Mouse (Mus musculus): ENCODE results near the gene Slc4a1.

The Slc4a1 gene

DNA sequence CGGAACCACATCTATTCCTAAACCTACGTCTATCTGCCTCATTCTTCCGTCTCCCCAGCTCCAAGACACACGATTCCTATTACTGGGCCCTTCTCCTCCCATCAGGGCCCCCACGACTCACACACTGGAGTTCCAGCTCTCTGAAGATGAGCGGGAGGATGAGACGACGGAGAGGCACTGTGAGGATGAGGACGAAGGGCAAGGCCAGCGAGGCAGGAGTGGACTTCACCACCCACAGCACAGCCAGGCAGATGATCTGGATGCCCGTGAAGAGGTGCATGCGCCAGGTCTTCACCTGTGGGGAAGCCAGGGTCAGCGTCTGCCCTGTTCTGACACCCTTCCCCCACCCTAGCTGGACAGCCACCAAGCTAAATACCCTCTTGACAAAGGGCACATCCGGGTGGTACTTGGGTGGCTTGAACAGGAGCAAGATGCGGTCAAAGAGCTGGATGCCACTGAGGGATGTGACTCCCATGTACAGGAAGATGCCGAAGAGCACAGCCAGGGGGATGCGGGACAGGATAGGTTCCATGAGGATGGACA lies 15.0 kb downstream of the Slc4a1 start:
- DNase-seq (ENCODE audit: low spot score in 2 of 2), result peak; percentile 33 to 54

DNA sequence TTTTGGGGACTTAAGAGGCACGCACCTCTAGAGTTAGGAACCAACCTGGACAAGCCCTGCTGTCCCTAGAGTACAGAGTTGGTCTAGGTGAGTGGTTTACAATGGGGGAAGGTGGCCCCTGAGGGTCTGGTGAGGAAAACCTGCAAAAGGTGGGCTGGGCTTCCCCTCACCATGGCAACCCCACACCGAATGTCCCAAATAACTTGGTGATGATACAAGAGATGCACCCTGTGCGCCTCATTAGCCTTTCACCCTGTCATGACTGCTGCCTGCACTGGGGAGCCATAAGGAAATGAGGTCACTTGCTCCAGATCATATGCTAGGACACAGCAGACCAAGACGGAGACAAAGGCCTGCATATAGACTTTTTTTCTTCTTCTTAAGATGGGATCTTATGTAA lies 15.6 kb downstream of the Slc4a1 start:
- peak; percentile 27 to 29 for DNase-seq (ENCODE audit: low spot score in 2 of 2)

- peak; percentile 25 for DNase-seq (ENCODE audit: low spot score in 2 of 2)
Observed at GRCm38 (mm10) chr11:102349189-102349954, 16.6 kb downstream of the Slc4a1 start.

DNA sequence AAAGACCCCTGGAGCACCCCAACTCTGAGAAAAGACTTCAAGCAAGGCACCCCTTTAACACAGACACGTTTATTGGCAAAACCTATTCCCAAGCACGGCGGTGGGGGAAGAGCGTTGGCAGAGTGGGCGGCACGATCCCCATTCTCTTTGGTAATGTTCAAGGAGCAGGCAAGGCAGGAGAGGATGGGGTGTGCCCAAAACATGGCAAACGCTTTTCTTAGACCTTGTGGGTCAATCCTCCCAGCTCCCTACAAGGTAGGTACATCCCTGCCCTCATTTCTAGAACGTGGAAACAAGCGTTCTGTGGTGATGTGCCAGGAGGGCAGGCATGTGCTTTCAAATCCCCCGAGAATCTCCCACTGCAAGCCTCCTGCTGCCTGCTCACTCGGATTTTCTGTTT lies 17.2 kb downstream of the Slc4a1 start:
- peak in 1 of 2 experiments; percentile 49 for DNase-seq (ENCODE audit: low spot score in 2 of 2)

DNA sequence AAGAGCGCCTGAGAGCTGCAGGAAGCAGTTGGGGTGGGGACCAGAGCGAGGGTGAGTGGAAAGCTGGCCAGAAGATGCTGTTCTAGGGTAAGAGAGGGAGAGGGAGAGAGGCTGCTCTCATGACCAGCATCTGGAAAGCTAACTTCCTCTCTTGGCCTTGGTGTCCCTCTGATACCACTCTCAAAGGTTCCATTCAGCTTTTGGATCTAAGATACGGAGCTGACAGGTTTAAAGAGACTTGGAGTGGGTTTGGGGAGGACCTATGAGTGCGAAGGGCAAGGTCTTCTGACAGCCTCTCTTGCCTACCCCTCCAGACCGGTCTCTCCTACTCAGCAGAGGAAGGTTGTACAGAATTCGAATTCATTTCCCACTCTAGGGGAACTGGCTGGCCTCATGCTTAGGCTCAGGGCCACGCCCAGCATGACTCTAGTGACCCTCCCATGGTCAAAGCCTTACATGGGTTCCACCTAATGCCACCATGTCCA lies 17.9 kb downstream of the Slc4a1 start:
- peak; percentile 60 to 70 for DNase-seq (ENCODE audit: low spot score in 2 of 2)

DNA sequence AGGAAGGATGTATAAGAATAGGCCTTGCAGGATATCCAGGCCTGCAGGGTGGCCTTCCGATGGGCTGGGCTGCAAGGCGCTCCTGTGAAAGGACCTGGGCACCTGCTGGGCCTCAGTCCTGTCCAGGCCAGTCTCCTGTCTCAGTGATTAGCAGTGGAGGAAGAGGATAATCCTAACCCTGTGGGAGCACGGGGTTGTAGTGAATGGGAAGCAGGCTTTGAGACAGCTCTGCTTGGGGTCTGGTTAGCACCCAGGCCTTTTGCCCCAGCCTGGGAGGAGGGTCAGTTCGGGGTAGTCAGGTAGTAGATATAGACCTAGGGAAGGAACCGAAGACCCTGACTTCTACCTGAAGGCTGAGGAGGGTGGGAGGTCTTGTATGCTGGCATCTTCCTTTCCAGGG lies 18.3 kb downstream of the Slc4a1 start:
- DNase-seq (ENCODE audit: low spot score in 2 of 2), result peak; percentile 45 to 67

DNA sequence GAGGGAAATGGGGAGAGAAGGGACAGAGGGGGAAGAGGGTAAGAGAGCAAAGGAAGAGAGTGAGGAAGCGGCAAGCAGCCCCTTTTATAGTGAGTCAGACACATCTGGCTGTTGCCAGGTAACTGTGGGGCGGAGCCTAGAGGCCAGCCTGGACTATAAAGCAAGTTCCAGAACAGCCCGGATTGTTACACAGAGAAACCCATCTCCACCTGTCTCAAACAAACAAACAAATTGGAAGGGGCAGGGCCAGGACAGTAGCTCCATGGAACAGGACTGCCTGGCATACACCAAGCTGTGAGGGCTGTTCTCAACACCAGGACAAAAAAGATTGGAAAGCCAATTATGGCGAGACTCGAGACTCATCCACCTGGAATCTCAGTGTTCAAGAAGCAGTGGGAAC lies 19.1 kb downstream of the Slc4a1 start:
- peak in 1 of 2 experiments; percentile 47 for DNase-seq (ENCODE audit: low spot score in 2 of 2)

GRCm38 (mm10) chr11:102344458-102344857 lies 21.5 kb downstream of the Slc4a1 start:
- no peak for DNase-seq (ENCODE audit: low spot score in 2 of 2)

- DNase-seq (ENCODE audit: low spot score in 2 of 2), result no peak
Observed at GRCm38 (mm10) chr11:102342742-102343141, 23.3 kb downstream of the Slc4a1 start.

GRCm38 (mm10) chr11:102341101-102341500 lies 24.9 kb downstream of the Slc4a1 start:
- DNase-seq (ENCODE audit: low spot score in 2 of 2), result no peak

GRCm38 (mm10) chr11:102339624-102340023 lies 26.4 kb downstream of the Slc4a1 start:
- DNase-seq (ENCODE audit: low spot score in 2 of 2), result peak in 1 of 2 experiments; percentile 46

DNA sequence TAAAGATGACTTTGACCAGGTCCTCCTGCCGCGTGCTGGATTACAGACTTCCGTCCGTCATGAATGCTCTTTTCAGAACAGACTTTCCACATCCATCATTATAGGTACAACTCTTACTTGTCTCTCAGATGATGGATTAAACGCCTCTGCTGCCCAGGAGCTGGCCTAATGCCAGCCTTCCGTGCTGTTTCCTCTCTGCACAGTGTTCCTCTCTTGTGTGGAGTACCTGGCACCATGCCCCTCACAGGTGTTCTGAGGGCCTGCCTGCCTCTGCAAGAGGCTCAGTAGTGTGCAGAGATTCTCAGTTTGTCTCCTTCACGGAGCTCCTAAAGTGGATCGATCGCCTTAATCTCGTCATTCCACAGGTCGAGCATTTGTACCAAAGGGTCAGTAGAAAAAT lies 26.8 kb downstream of the Slc4a1 start:
- no peak for DNase-seq (ENCODE audit: low spot score in 2 of 2)

DNA sequence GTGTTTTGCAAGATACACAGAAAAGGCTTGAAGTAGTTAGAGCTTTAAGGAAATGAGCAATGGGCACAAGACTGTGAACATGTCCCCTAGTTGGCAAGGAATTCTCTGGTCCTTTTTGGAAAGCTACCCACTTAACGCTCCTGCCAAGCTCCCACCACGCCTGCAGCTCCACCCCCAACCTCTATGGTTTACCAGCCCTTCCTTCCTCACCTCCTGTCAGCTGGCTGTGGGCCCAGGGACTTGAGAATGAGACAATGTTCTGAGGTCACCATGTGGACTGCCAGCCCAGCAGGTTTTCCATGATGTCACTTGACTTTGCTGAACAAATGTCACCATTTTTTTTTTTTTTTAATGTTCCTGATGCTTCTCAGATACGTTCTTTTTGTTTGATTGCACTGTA lies 27.4 kb downstream of the Slc4a1 start:
- DNase-seq (ENCODE audit: low spot score in 2 of 2), result peak in 1 of 2 experiments; percentile 22

DNA sequence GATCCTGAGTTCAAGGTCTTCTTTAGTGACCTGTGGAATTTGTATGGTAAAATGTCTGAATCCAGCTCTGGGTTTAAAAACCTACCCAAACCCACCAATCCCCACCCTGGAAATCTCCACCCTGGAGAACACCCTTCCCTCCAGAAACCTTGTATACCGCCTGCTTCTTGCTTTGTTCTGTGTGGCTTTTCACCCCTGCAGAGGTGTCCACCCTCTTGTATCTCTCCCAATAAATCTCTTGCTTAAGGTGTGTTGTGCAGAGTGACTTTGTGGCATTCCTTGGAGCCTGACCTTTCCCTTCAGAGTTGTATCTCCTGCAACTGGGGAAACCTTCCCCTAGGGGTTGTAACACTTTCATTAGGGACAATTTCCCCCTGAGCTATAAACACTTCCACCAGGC lies 28.1 kb downstream of the Slc4a1 start:
- no peak for DNase-seq (ENCODE audit: low spot score in 2 of 2)

DNA sequence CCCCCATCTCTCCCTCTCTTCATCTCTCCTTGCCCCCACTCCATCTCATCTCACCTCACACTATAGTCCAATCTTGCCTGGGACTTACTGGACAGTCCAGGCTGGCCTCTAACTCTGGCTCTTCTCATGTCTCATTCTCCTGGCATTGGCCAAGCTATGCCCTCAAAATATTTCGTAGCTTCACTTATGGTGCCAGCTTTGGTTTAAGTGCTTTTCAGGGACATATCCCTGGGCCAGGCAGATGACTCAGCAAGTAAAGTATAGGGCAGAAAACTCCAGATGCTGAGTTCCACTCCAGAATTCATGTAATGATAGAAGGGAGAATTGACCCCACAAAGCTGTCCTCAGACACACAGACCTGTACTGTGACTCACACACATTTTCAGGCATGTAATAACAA lies 29.8 kb downstream of the Slc4a1 start:
- no peak for DNase-seq (ENCODE audit: low spot score in 2 of 2)

- DNase-seq (ENCODE audit: low spot score in 2 of 2), result no peak
Observed at GRCm38 (mm10) chr11:102334973-102335700, 30.9 kb downstream of the Slc4a1 start.

DNA sequence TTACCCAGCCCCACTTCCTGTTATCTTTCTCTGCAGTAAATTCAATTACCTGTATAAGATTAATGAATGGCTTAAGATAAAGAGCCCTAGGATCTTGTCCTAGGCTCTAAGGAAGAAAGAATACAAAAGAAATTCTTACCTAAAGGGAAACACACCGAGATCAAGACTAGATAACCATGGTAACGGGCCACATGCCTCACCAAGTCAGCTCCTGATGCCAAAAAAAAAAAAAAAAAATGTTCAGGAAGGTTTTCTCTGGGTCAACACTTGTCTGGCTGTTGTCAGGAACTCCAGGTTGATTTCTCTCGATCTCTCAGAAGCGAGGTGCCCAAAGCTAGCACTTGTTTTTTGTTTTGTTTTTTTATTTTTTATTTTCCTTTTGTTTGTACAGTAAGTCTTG lies 32.0 kb downstream of the Slc4a1 start:
- no peak for DNase-seq (ENCODE audit: low spot score in 2 of 2)

GRCm38 (mm10) chr11:102333061-102333460 lies 32.9 kb downstream of the Slc4a1 start:
- DNase-seq (ENCODE audit: low spot score in 2 of 2), result no peak

GRCm38 (mm10) chr11:102331806-102332205 lies 34.2 kb downstream of the Slc4a1 start:
- DNase-seq (ENCODE audit: low spot score in 2 of 2), result no peak

DNA sequence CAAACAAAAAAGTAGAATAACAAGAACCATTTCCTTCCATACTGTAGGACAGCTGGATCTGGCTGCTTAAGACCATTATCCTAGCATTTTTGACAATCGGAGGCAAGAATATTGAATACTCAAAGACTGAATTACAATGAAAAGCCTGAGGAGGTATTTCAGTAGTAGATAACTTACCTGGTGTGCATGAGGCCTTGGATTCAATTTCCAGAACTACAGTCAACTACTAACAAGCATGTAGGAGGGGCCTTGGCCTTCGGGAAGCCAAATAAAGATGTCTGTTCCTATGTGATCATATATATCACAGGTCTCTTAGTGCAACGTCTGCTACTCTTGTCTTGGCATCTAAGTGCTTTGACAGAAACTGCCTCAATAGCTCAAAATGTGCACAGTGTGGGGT lies 36.0 kb downstream of the Slc4a1 start:
- no peak for DNase-seq (ENCODE audit: low spot score in 2 of 2)

DNA sequence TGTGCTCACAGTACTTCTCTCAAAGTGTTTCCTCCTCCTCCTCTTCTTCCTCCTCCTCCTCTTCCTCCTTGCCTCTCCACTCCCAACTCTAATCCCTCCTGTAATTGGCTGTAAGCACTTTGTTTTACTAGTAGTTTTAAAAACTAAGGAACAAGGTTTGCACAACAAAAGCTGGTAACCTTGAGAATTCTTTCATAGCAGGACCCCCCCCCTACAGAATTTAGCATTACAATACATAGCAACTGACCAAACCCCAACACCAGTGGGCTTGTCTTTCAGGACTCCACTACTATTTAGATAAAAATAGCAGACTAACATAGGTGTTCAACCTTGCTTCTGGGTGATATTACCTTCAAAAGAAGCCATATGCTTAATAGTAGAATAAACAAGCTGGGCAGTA lies 36.5 kb downstream of the Slc4a1 start:
- DNase-seq (ENCODE audit: low spot score in 2 of 2), result no peak

- no peak for DNase-seq (ENCODE audit: low spot score in 2 of 2)
Observed at GRCm38 (mm10) chr11:102327839-102328238, 38.2 kb downstream of the Slc4a1 start.

DNA sequence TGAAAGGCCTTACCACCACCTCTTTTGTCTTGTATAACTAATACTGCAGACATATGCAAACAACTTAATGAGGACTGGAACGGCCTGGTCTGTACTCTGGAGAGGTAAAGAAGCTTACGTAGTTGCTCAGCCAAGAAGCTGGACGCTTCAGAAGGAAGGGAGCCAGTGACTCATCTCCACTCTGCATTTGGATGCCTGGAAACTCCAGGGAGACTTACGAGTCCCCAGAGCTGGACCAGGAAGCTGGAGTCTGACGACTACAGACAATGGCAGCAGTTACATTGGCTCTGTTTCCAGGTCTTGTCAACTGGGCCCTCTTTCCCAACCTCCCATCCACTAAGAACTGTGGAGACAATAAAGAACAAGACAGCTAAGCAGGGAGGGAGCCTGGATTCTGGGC lies 38.8 kb downstream of the Slc4a1 start:
- no peak for DNase-seq (ENCODE audit: low spot score in 2 of 2)

Measured in spleen, postnatal 10 days (tissue).